Mouse (Mus musculus) right cerebral cortex, postnatal 36 days (tissue): Measurements from ENCODE around the gene Mrgpra2a.
"Not testable (repeated sequence)": the region's sequence is repeated elsewhere in the genome, so short reads cannot be mapped to it uniquely, and the experiment has no call there.

Source experiments
- DNase-seq, 2 experiments: peaks; one replicate each; pipeline ENCODE4 v3.0.0; 2022; ENCODE audit warnings: low spot score in 2 of 2, mixed read lengths in 1 of 2

Mrgpra2a gene

GRCm38 (mm10) chr7:47452015-47452414, at the start of gene Mrgpra2a:
TSS of gene Mrgpra2a (minus strand) at chr7:47452139.
- not testable (repeated sequence) for DNase-seq

DNA sequence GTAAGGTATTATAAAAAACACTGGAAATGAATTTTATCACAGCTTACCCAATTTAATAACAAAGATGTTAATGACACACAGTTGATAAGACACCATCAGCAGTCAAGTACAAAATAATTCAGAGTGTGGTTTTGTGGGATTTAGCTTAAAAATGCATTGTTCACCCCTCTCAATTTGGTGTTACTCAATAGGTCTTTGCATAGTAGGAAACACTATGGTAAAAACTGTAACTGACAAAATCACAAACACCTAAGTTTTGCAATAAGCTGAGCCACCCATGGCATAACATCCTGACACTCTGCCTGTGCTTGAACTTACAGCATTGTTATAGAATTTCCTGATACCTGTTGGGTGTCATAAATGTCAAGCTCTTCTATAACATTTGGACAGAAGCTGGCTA, 39.3 kb upstream of the Mrgpra2a start:
- not testable (repeated sequence) for DNase-seq

DNA sequence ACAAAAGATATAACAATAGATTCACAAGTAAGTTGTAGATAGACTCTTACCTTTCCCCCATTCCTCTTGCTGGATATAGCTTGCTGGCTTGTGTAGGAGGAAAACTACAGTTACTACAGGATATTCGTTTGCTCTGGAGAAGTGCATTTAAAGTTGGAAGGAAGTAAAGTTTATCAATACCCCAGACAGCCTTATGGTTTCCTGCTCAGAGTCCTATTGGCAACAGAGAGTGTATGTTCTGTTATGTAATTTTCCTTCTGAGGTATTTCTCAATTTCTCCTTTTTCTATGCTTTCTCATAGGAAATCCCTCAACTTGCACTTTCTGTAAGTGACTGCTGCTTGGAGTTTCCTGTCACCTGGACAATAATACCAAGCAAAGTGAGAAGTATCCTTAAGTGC, 37.5 kb upstream of the Mrgpra2a start:
- DNase-seq, result not testable (repeated sequence)

DNA sequence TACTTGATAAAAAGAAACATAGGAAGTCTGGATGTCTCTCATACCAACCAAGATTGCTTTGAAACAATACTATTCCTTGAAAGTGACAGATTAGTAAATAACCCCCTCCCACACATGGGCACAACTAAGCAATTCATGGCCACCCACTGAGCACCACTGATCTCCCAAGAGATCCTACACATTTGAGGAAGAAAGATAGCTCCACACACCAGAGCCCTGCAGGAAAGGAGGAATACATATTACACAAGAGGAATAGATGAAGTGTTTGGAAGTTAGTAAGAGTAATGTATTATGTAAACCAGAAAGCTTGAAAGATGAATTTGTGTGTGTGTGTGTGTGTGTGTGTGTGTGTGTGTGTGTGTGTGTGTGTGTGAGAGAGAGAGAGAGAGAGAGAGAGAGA, 31.2 kb upstream of the Mrgpra2a start:
- DNase-seq, result not testable (repeated sequence)

DNA sequence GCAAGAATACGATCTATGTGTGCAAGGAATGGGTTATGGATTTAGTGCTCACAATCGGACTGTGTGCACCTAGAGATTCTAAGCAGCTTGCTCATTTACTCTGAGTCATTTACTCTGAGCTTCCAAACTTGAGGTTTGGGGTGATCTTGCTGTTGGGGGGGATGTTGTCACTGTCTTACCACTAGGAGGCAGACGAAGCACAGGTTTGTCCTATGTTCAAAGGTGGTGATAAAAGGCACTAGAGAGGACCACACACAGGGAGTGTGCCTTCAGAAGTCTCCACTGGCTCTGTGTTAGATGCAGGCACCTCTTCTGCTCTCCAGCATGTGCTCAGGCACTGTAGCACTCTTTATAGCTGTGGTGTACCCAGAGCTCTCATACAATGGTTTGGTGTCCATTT, 22.0 kb upstream of the Mrgpra2a start:
- DNase-seq, result not testable (repeated sequence)

- DNase-seq, result not testable (repeated sequence)
Observed at GRCm38 (mm10) chr7:47465278-47465981, 13.5 kb upstream of the Mrgpra2a start.

DNA sequence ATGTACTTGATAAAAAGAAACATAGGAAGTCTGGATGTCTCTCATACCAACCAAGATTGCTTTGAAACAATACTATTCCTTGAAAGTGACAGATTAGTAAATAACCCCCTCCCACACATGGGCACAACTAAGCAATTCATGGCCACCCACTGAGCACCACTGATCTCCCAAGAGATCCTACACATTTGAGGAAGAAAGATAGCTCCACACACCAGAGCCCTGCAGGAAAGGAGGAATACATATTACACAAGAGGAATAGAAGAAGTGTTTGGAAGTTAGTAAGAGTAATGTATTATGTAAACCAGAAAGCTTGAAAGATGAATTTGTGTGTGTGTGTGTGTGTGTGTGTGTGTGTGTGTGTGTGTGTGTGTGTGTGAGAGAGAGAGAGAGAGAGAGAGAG, 6.2 kb downstream of the Mrgpra2a start:
- not testable (repeated sequence) for DNase-seq

GRCm38 (mm10) chr7:47436463-47436862, 15.5 kb downstream of the Mrgpra2a start:
- not testable (repeated sequence) for DNase-seq

DNA sequence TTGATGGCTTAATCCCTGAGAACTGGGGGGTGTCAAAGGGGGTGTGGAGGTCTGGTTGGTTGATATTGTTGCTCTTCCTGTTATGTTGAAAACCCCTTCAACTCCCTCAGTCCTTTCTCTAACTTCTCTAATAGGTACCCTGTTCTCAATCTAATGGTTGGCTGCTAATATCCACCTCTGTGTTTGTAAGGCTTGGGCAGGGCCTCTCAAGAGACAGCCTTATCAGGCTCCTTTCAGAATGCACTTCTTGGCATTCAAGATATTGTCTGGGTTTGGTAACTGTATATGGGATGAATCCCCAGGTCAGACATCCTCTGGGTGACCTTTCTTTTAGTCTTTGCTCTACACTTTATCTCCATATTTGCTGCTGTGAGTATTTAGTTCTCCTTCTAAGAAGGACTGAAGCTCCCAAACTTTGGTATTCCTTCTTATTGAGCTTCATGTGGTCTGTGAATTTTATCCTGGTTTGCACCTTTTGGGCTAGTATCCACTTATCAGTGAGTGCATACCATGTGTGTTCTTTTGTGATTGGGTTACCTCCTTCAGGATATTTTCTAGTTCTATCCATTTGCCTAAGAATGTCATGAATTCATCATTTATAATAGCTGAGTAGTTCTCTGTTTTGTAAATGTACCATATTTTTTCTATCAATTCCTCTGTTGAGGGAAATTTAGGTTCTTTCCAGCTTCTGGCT, 24.0 kb downstream of the Mrgpra2a start:
- DNase-seq, result not testable (repeated sequence)

DNA sequence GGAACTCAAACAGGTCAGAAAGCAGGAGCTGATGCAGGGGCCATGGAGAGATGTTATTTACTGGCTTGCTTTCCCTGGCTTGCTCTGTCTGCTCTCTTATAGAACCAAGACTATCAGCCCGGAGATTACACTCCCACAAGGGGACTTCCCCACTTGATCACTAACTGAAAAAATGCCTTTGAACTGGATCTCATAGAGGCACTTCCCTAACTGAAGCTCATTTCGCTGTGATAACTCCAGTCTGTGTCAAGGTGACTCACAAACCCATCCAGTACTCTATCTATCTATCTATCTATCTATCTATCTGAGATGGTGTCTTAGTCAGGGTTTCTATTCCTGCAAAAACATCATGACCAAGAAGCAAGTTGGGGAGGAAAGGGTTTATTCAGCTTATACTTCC, 41.3 kb downstream of the Mrgpra2a start:
- DNase-seq, result no peak

DNA sequence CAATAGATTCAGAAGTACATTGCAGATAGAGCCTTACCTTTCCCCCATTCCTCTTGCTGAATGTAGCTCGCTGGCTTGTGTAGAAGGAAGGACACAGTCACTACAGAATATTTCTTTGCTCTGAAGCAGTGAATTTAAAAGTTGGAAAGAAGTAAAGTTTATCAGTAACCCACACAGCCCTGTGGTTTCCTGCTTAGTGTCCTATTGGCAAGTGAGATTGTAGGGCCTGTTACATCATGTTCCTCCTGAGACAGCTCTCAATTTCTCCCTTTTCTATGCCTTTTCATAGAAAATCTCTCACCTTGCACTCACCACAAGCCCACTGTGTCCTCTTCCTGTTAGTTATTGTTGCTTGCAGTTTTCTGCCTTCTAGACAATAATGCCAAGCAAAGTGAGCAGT, 42.4 kb downstream of the Mrgpra2a start:
- no peak for DNase-seq

DNA sequence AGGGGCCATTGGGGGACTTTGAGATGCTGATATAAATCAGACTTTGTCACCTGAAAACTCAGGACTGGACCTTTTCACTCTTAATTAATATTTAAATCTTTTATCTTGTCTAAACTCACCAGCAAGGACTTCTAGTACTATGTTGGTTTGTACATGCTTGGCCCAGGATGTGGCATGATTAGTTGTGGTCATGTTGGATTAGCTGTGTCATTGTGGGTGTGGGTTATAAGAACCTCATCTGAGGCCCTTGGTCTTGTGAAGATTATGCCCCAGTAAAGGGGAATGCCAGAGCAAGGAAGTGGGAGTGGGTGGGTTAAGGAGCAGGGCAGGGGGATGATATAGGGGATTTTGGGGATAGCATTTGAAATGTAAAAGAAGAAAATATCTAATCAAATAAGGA, 50.8 kb downstream of the Mrgpra2a start:
- no peak for DNase-seq
